Mouse (Mus musculus): Measurements from ENCODE around the gene Actb. TPM values are rescaled to one million over a fixed set of nuclear protein-coding genes. Genes with fewer than 3 reads are reported as not detected.

The Actb gene
- polyA plus RNA-seq, 1 experiment from 2014 or later, result 5,062 TPM

- Histone ChIP-seq H3K4me1 (ENCODE audit: control insufficient read depth, insufficient read depth, low read length) (peaks cover 22% of the 10 kb centered on the region), H3K27ac (ENCODE audit: low read length) (peak overlapping the region; percentile 32), H3K36me3 (ENCODE audit: control insufficient read depth, insufficient read depth) (no peaks in the 10 kb centered on the region), H3K9me3 (replicated peaks; ENCODE audit: control insufficient read depth, low read length) (no peaks in the 10 kb centered on the region; the same call in 1 of the 2 replicates), H3K9ac (ENCODE audit: low read length) (peak overlapping the region; percentile 71), H3K4me2 (ENCODE audit: low read depth, low read length) (peak overlapping the region; percentile 67), H3K4me3 (ENCODE audit: low read length) (peak overlapping the region; percentile 37), H3K27me3 (ENCODE audit: control insufficient read depth, insufficient read depth, low read length) (no peaks in the 10 kb centered on the region)
- 20% methylated on average over 13 of the region's 13 CpGs for WGBS
- peak; percentile 46; the same call in 1 of the 2 replicates for ATAC-seq (replicated peaks; ENCODE audit: extremely low read depth, insufficient read depth, low FRiP score)
These were observed 29.2 kb upstream of the Actb start for GRCm38 (mm10) chr5:142935642-142936335.

GRCm38 (mm10) chr5:142932731-142933130, 26.2 kb upstream of the Actb start:
- Histone ChIP-seq H3K4me2 (ENCODE audit: low read depth, low read length) (no peak overlapping the region), H3K36me3 (ENCODE audit: control insufficient read depth, insufficient read depth) (no peaks in the 10 kb centered on the region), H3K4me3 (ENCODE audit: low read length) (no peak overlapping the region), H3K27me3 (ENCODE audit: control insufficient read depth, insufficient read depth, low read length) (no peaks in the 10 kb centered on the region), H3K27ac (ENCODE audit: low read length) (no peak overlapping the region), H3K4me1 (ENCODE audit: control insufficient read depth, insufficient read depth, low read length) (peaks cover 22% of the 10 kb centered on the region), H3K9me3 (replicated peaks; ENCODE audit: control insufficient read depth, low read length) (no peaks in the 10 kb centered on the region), H3K9ac (ENCODE audit: low read length) (no peak overlapping the region)
- WGBS, result 69% methylated on average over 8 of the region's 8 CpGs
- no peak for ATAC-seq (replicated peaks; ENCODE audit: extremely low read depth, insufficient read depth, low FRiP score)

- no peaks in the 10 kb centered on the region for H3K9me3 ChIP-seq (replicated peaks; ENCODE audit: control insufficient read depth, low read length)
- no peaks in the 10 kb centered on the region for H3K27me3 ChIP-seq (ENCODE audit: control insufficient read depth, insufficient read depth, low read length)
- 16% methylated on average over 9 of the region's 9 CpGs for WGBS
- H3K9ac ChIP-seq (ENCODE audit: low read length), result peak overlapping the region; percentile 51
- peak overlapping the region; percentile 8; the same call in 1 of the 2 replicates for H3K4me3 ChIP-seq (ENCODE audit: low read length)
- H3K4me1 ChIP-seq (ENCODE audit: control insufficient read depth, insufficient read depth, low read length), result peaks cover 27% of the 10 kb centered on the region
- H3K4me2 ChIP-seq (ENCODE audit: low read depth, low read length), result peak overlapping the region; percentile 51
- peak; percentile 44 for ATAC-seq (replicated peaks; ENCODE audit: extremely low read depth, insufficient read depth, low FRiP score)
- H3K36me3 ChIP-seq (ENCODE audit: control insufficient read depth, insufficient read depth), result no peaks in the 10 kb centered on the region
- peak overlapping the region; percentile 65 for H3K27ac ChIP-seq (ENCODE audit: low read length)
These were observed 25.6 kb upstream of the Actb start for GRCm38 (mm10) chr5:142932084-142932685.

GRCm38 (mm10) chr5:142931241-142931745, 24.7 kb upstream of the Actb start:
- Histone ChIP-seq H3K9me3 (replicated peaks; ENCODE audit: control insufficient read depth, low read length) (no peaks in the 10 kb centered on the region), H3K4me3 (ENCODE audit: low read length) (no peak overlapping the region), H3K27ac (ENCODE audit: low read length) (no peak overlapping the region), H3K36me3 (ENCODE audit: control insufficient read depth, insufficient read depth) (no peaks in the 10 kb centered on the region), H3K4me1 (ENCODE audit: control insufficient read depth, insufficient read depth, low read length) (peaks cover 36% of the 10 kb centered on the region), H3K9ac (ENCODE audit: low read length) (no peak overlapping the region; the same call in none of the 2 replicates), H3K4me2 (ENCODE audit: low read depth, low read length) (no peak overlapping the region), H3K27me3 (ENCODE audit: control insufficient read depth, insufficient read depth, low read length) (no peaks in the 10 kb centered on the region)
- no peak for ATAC-seq (replicated peaks; ENCODE audit: extremely low read depth, insufficient read depth, low FRiP score)
- 79% methylated on average over 9 of the region's 9 CpGs for WGBS

GRCm38 (mm10) chr5:142929400-142929752, 22.8 kb upstream of the Actb start:
- Histone ChIP-seq H3K4me1 (ENCODE audit: control insufficient read depth, insufficient read depth, low read length) (peaks cover 42% of the 10 kb centered on the region), H3K9me3 (replicated peaks; ENCODE audit: control insufficient read depth, low read length) (no peaks in the 10 kb centered on the region)
- peak; percentile 16; the same call in 1 of the 2 replicates for ATAC-seq (replicated peaks; ENCODE audit: extremely low read depth, insufficient read depth, low FRiP score)

GRCm38 (mm10) chr5:142928749-142929399, 22.3 kb upstream of the Actb start:
- WGBS, result 2% methylated on average over 35 of the region's 35 CpGs
- peak; percentile 15 for ATAC-seq (replicated peaks; ENCODE audit: extremely low read depth, insufficient read depth, low FRiP score)
- Histone ChIP-seq H3K4me1 (ENCODE audit: control insufficient read depth, insufficient read depth, low read length) (peaks cover 43% of the 10 kb centered on the region), H3K27me3 (ENCODE audit: control insufficient read depth, insufficient read depth, low read length) (no peaks in the 10 kb centered on the region), H3K27ac (ENCODE audit: low read length) (peak overlapping the region; percentile 94), H3K36me3 (ENCODE audit: control insufficient read depth, insufficient read depth) (no peaks in the 10 kb centered on the region), H3K4me3 (ENCODE audit: low read length) (peak overlapping the region; percentile 70), H3K9me3 (replicated peaks; ENCODE audit: control insufficient read depth, low read length) (no peaks in the 10 kb centered on the region), H3K9ac (ENCODE audit: low read length) (peak overlapping the region; percentile 83), H3K4me2 (ENCODE audit: low read depth, low read length) (peak overlapping the region; percentile 80)

More at GRCm38 (mm10) chr5:142929400-142929752, 22.8 kb upstream of the Actb start:
- Histone ChIP-seq H3K36me3 (ENCODE audit: control insufficient read depth, insufficient read depth) (no peaks in the 10 kb centered on the region), H3K27me3 (ENCODE audit: control insufficient read depth, insufficient read depth, low read length) (no peaks in the 10 kb centered on the region), H3K4me3 (ENCODE audit: low read length) (peak overlapping the region; percentile 70), H3K27ac (ENCODE audit: low read length) (peak overlapping the region; percentile 94), H3K9ac (ENCODE audit: low read length) (peak overlapping the region; percentile 83), H3K4me2 (ENCODE audit: low read depth, low read length) (peak overlapping the region; percentile 80)
- 11% methylated on average over 4 of the region's 4 CpGs for WGBS

- Histone ChIP-seq H3K27ac (ENCODE audit: low read length) (peak overlapping the region; percentile 88), H3K9ac (ENCODE audit: low read length) (no peak overlapping the region; the same call in 1 of the 2 replicates)
- ATAC-seq (replicated peaks; ENCODE audit: extremely low read depth, insufficient read depth, low FRiP score), result no peak
These were observed 20.9 kb upstream of the Actb start for GRCm38 (mm10) chr5:142927341-142927930.

GRCm38 (mm10) chr5:142926940-142927228, 20.3 kb upstream of the Actb start:
- no peaks in the 10 kb centered on the region for H3K9me3 ChIP-seq (replicated peaks; ENCODE audit: control insufficient read depth, low read length)
- peak; percentile 18; the same call in 1 of the 2 replicates for ATAC-seq (replicated peaks; ENCODE audit: extremely low read depth, insufficient read depth, low FRiP score)
- H3K27ac ChIP-seq (ENCODE audit: low read length), result peak overlapping the region; percentile 88
- H3K4me2 ChIP-seq (ENCODE audit: low read depth, low read length), result peak overlapping the region; percentile 49
- 26% methylated on average over 3 of the region's 3 CpGs for WGBS
- H3K9ac ChIP-seq (ENCODE audit: low read length), result peak overlapping the region; percentile 55
- H3K4me3 ChIP-seq (ENCODE audit: low read length), result no peak overlapping the region; the same call in 1 of the 2 replicates
- H3K4me1 ChIP-seq (ENCODE audit: control insufficient read depth, insufficient read depth, low read length), result peaks cover 41% of the 10 kb centered on the region
- H3K36me3 ChIP-seq (ENCODE audit: control insufficient read depth, insufficient read depth), result no peaks in the 10 kb centered on the region
- no peaks in the 10 kb centered on the region for H3K27me3 ChIP-seq (ENCODE audit: control insufficient read depth, insufficient read depth, low read length)

More at GRCm38 (mm10) chr5:142927341-142927930, 20.9 kb upstream of the Actb start:
- Histone ChIP-seq H3K9me3 (replicated peaks; ENCODE audit: control insufficient read depth, low read length) (no peaks in the 10 kb centered on the region), H3K4me3 (ENCODE audit: low read length) (no peak overlapping the region), H3K4me2 (ENCODE audit: low read depth, low read length) (no peak overlapping the region), H3K4me1 (ENCODE audit: control insufficient read depth, insufficient read depth, low read length) (peaks cover 43% of the 10 kb centered on the region), H3K36me3 (ENCODE audit: control insufficient read depth, insufficient read depth) (no peaks in the 10 kb centered on the region), H3K27me3 (ENCODE audit: control insufficient read depth, insufficient read depth, low read length) (no peaks in the 10 kb centered on the region)
- 90% methylated on average over 12 of the region's 12 CpGs for WGBS

Data from heart, embryonic 16.5 days (tissue).